Mouse (Mus musculus): ENCODE measurements around the gene Gm12117.

Gm12117 gene

DNA sequence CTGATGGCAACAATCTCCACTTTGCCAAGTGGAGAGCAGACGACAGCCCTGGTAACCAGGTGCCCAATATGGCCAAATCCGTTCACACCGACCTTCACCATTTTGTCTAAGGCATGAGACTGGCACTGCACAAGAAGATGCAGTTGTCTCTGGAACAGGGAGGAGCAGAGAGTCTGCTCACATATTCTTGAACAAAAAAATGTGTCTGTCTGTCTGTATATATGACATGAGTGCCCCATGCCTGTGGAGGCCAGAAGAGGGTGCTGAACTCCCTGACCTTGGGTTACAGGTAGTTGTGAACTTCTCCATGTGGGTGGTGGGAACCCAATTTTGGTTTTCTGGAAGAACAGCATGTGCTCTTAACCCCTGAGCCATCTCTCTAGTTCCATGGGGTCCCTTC lies at the start of gene Gm12117:
Gm12117 (minus strand) TSS at position 101 of the 400 bp plus-strand sequence.
- no peak for DNase-seq

DNA sequence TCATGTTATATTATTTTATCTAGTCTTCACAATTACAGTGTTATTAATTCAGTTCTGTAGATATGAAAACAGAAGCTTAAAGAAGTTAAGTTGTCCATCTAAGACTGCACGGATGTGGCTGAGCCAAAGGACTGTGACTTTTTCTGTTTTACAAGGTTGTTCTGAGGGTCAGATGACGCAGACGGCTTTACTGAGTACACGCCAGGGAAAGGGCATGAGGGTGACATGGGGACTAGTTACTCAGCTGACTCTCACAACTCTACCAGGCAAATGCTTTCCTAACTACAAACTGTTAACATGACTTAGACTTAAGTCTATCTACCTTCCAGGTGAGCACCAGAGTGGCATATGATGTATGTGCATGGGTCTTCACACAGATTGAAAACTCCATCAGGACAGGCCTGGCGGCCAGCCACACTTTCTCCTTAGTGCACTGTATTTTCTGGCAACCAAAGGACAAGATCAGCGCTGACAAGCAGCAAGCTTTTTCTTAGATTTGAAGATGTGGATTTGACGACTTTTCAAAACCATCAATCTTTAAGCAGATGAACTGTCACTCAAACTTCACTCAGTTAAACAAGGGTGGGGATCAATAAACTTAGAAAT lies 42.6 kb upstream of the Gm12117 start:
- DNase-seq: peak in 1 of 2 experiments; percentile 41

DNA sequence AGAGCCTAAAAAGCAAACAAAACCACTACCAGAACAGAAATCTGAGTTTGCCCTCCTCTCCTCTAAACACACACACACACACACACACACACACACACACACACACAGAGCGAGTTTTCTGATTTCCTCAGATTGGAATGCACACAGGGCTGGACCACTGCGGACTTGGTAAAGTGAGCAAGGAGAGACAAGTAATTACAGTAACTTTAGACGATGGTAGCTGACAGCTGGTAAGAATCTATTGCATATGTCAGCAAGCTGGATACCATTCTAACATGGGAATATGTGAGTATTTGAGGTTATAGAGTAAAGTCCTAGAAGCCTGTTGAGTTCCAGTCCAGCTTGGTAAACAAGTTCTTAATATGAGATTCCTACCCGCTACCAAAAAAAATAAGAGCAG lies 33.0 kb upstream of the Gm12117 start:
- DNase-seq: no peak

DNA sequence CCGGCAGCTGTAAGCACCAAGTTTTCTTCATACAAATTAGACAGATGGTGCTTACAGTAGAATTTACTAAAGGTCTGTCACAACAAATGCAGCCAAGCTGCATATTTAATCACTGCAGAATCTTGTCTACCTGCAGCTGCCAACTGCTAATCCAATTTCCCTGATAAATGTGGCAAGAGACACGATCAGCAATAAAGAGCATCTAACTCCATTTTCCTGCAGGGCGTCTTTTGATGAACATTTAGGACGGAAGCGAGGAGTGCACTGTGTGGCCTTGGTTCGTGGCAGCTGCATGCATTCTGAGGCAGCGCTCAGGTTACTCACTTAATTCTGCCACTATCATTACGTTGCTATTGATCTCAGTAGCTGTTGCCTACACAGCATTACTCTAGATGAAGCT lies 24.3 kb upstream of the Gm12117 start:
- peak; percentile 38 to 52 for DNase-seq

DNA sequence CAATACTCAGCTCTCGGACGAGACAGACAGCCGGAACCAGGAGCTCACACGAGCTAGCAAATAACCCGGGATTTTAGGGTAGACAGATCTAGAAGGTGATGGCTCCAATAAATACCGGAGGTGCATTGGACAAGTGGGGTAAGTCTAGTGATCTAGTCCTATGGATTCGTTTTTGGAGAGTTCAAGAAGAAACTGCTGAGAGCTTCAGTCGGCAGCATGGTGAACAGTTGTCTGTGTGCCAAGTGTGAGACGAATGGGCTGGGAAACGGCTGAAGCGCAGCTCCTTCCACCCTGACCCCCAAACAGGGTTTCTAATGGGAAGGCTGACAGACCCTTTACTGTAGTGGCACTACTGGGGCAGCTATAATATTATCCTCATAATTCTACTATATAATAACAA lies 22.8 kb upstream of the Gm12117 start:
- DNase-seq: peak; percentile 63 to 65

DNA sequence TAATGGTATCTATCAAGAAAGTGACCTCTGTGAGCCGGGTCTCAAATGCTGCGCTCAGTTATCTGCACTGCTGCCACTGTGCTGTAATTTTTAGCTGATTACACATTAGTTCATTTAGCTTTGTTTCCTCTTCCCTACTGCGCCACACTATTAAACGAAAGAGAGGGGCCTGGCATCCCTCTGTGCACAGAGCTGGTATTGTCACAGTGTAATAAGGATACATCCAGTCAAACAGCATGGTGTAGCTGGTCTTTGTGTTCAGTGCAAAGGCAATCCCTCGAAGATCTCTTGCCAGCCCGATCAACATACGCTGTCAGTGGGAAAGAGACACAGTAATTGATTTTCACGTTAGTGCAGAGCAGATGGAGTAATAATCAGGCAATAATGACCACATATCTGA lies 20.6 kb upstream of the Gm12117 start:
- peak; percentile 18 to 20 for DNase-seq

DNA sequence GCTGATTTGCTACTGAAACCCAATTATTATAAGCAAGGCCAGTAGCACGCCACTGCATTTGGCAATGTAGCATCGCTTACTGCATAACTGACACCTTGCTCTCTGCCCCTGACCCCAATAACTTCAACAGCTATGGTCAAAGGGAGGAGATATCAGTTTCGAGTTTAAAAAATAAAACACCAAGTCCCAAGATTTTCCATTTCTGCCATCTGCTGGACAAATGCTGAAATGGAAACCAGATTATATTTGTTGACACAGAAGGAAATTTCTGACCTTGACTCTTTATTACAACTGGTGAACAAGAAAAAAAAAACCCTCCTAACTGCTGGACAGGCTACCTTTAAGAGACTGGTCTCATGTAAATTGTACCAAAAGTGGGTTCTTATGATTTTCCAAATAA lies 18.9 kb upstream of the Gm12117 start:
- DNase-seq: peak; percentile 13 to 34

DNA sequence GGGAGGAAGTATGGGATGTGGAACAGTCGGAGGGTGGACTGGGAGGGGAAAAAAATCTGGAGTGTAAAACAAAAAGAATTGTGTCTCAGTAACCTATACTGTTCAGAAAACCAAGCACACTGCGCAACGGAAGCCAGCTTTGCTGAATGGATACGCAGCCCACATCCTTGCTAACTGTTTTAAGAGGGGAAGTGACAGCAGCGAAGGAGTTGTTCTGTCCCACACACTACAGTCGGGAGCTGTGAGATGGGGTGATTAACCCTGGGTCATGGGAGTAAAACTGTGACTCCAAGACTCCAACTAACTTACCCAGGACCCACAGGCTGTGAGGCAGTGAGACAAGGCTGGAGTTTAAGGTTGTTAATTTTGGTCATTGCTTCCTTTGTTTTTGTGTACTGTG lies 17.5 kb upstream of the Gm12117 start:
- DNase-seq: no peak

DNA sequence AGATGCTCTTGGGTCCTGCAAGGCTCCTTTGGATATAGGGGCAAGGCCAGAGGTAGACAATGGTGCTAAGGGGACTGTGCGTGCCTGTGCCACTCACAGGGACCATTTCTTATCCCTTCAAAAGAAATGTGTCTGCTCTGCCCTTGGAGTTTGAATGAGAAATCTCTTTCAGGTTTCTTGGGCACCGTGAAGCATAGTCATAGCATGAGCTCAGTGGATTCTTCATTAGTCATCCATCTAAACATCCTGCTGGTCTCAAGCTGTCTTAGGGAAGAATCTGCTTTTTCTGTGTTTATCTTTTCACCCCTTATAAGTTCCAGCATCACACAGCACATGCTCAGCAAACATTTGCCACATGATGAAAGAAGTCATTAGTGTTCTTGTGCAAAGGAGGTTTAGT lies 2.0 kb upstream of the Gm12117 start:
- DNase-seq: no peak

DNA sequence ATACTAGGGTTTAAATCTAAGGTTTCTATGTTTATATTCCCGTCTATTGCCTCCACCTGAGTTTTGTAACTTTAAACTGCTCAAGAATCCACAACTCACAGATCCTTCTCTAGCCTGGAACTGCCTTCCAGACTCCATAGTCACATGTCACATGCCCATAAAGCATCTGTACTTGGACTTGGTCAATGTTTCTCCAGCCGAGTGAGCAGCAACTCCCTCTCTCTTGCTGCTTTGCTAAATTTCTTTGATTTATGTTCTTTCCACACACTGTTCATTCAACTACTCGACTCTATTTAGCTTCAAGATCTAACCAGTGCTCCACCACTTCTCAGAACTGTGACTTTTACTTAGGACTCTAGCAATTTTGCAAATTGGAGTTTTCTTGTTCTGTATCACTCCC lies 1.7 kb downstream of the Gm12117 start:
- no peak for DNase-seq

DNA sequence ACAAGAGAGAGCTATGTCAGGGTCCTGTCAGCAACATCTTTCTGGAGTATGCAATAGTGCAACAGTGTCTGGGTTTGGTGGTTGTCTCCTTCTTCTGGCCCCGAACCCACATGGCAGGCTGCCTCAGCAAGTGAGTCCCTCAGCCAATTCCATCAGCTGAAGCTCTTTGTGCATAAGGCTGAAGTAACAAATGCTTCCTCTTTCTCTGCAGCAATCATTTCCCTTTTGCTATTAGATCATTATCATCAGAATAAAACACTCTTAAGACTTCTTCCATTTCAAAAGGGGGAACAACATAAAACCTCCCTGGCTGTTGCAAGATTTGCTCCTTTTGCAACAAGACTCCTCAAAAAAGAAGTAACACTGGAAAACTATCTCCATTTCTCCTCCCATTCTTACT lies 2.2 kb downstream of the Gm12117 start:
- no peak for DNase-seq

DNA sequence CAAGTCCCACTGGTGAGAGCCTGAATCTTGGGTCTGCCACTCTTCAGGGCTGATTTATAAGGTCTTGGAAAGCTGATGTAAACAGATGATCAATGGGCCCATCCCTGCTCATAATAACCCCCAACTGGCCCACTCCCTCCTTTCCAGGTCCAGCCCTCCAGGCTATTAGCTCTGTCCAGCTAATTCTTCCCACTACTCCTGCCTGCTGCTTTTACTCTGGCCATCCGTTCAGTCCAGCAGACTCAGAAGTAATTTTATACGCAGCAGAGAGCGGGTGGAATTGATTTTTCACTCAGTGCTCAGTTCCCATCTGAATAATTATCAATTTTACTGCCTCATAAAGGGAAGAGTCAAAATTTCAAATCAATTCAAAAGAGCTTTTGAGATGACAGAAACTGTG lies 36.2 kb downstream of the Gm12117 start:
- no peak for DNase-seq

DNA sequence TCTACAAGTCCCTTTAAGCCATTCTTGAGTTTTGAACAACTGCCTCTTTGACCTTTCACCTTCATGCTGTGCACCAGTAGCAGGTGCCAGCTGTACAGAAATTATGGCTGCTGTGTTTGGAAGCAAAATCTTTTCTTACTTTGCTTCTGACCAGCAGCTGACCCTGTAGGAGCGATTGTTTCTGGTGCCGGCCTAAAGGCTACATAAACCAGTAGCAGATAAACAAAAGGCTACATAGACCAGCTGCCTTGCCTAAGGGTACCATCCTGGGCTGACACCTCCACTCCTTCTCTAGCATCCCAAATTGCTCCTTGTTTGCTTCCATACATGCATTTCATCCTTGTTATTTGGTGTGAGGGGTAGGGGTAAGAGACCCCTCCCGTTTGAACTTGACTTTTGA lies 42.4 kb downstream of the Gm12117 start:
- DNase-seq: no peak

DNA sequence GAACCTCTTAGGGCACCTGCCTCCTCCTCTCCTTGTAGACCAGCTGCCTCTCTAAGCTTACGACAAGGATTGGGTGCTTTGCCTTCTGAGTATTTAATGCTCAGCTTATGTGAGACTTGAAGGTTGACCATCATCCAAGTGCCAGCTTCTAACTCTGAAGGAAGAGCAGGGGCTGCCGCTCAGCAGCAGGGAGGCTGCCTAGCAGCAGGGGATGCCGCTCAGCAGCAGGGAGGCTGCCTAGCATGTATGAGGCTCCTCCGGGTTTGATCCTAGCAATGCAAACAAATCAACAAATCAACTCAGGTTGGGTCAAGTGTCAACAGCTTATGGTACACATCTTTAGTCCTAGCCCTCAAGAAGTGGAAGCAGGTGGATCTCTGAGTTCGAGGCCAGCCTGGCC lies 44.5 kb downstream of the Gm12117 start:
- no peak for DNase-seq

DNA sequence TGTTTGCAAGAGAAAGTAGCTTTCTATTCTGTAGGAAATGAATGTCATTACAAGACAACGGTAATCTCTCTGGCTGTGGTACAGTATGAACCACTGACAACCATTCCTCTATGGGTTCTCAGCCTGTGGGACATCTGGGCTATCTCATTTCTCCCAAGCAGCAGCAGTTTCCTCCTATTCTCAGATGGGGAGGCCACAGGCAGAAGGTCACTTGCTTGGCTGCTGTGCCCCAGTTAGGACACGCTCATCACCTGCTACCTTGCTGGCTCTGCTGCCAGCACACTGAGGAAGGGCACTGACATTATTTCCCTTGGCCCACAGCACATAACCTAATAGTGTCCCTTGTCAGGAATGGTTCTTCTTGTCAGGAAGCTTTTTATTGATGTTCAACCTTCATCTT lies 48.4 kb downstream of the Gm12117 start:
- no peak for DNase-seq

DNA sequence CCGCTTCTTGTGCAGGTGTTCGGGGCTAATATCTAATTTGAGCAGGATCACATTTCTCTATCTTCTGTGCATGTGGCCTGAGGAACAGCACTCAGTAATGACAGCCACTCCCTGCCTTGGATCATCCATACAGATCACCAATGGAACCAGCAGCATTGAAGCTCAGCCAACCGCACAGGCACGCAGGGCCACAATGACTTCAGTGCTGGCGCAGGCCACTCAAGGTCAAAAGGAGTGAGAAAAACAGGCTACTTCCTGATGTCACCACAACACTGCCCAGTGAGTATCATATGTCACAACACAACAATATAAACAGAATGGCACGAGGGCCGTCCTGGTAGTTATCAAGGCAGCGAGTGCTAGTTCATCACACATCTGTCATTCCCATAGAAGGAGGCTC lies 50.0 kb downstream of the Gm12117 start:
- DNase-seq: no peak

All from cerebellum, postnatal 25 days (tissue).